Mouse (Mus musculus) CH12.LX (cell line): Measurements from ENCODE around the gene Rnft2. TPM values are rescaled to one million over a fixed set of nuclear protein-coding genes. Genes with fewer than 3 reads are reported as not detected.

ENCODE experiments used
- DNase-seq: peaks from one replicate; pipeline ENCODE4 v3.0.0-alpha.2; 2013; ENCODE audit errors: extremely low read depth
- H3K27ac ChIP-seq: 2 replicates; pipeline ENCODE4 v1.5.1; 2012; ENCODE audit warnings: low read depth, mild to moderate bottlenecking, control low read depth, moderate library complexity; ENCODE audit not compliant: insufficient read depth
- H3K27me3 ChIP-seq: replicated peaks from 2 replicates; pipeline ENCODE3; 2012; ENCODE audit warnings: inconsistent platforms
- H3K36me3 ChIP-seq, 2 experiments: replicated peaks in 1 of 2; 2 replicates each; pipeline versions ENCODE3 to v1.6.1; 2012; ENCODE audit warnings: inconsistent platforms in 1 of 2, low read length in 1 of 2, mild to moderate bottlenecking in 1 of 2, mixed read lengths in 1 of 2, moderate library complexity in 1 of 2; ENCODE audit not compliant: control insufficient read depth in 1 of 2, insufficient read depth in 1 of 2
- H3K4me1 ChIP-seq, 2 experiments: 2 replicates each; pipeline ENCODE4 v1.6.1; 2012; ENCODE audit warnings: inconsistent platforms in 1 of 2, moderate library complexity in 1 of 2; ENCODE audit not compliant: insufficient read depth in 2 of 2, control insufficient read depth in 1 of 2
- H3K4me2 ChIP-seq: 2 replicates; pipeline ENCODE4 v1.6.1; 2012; ENCODE audit warnings: low read depth, mild to moderate bottlenecking, control low read depth; ENCODE audit not compliant: poor library complexity, insufficient read depth, severe bottlenecking
- H3K4me3 ChIP-seq, 3 experiments: fragments of 150-350 bp in 1 of 3; sonication (generic) in 1 of 3; replicated peaks in 1 of 3; 2 replicates each; pipeline versions ENCODE3 to v1.5.1; 2011 to 2012; ENCODE audit warnings: low read depth in 2 of 3, low read length in 2 of 3, mild to moderate bottlenecking in 2 of 3, moderate library complexity in 2 of 3, control low read depth in 1 of 3, improper control_type of control experiment in 1 of 3, inconsistent platforms in 1 of 3, mixed read lengths in 1 of 3; ENCODE audit not compliant: poor library complexity in 1 of 3
- H3K79me2 ChIP-seq: replicated peaks from 2 replicates; pipeline ENCODE4 v1.6.1; 2012; ENCODE audit warnings: mild to moderate bottlenecking, moderate library complexity; ENCODE audit not compliant: control insufficient read depth, poor library complexity, insufficient read depth, severe bottlenecking; ENCODE audit errors: extremely low read depth
- H3K9ac ChIP-seq: 2 replicates; pipeline ENCODE4 v1.6.1; 2012; ENCODE audit warnings: low read depth, mild to moderate bottlenecking, control low read depth, moderate library complexity; ENCODE audit not compliant: insufficient read depth
- H3K9me3 ChIP-seq: replicated peaks from 2 replicates; pipeline ENCODE3; 2012; ENCODE audit warnings: low read length, inconsistent platforms, mixed read lengths
- BHLHE40 ChIP-seq: IDR thresholded peaks from 2 replicates; pipeline ENCODE4 v1.6.1; 2011; ENCODE audit warnings: mild to moderate bottlenecking, low read depth, low read length, improper control_type of control experiment
- CHD1 ChIP-seq: IDR thresholded peaks from 2 replicates; pipeline ENCODE4 v1.6.1; 2012; ENCODE audit warnings: low read depth, low read length, improper control_type of control experiment, inconsistent platforms
- EP300 ChIP-seq: IDR thresholded peaks from 2 replicates; pipeline ENCODE4 v1.6.1; 2011; ENCODE audit warnings: low read length, improper control_type of control experiment
- ETS1 ChIP-seq: conservative IDR thresholded peaks from 2 replicates; pipeline ENCODE4 v1.6.1; 2012; ENCODE audit warnings: low read depth, mild to moderate bottlenecking, inconsistent platforms, low read length, improper control_type of control experiment, moderate library complexity
- GABPA ChIP-seq: IDR thresholded peaks from 2 replicates; pipeline ENCODE4 v1.6.1; 2012; ENCODE audit warnings: low read depth, low read length, improper control_type of control experiment, inconsistent platforms; ENCODE audit not compliant: insufficient replicate concordance
- KAT2A ChIP-seq: IDR thresholded peaks from 2 replicates; pipeline ENCODE4 v1.6.1; 2012; ENCODE audit warnings: low read length, improper control_type of control experiment, inconsistent platforms; ENCODE audit not compliant: insufficient replicate concordance
- MAX ChIP-seq: IDR thresholded peaks from 2 replicates; pipeline ENCODE4 v1.6.1; 2011; ENCODE audit warnings: low read length, improper control_type of control experiment
- MAZ ChIP-seq: IDR thresholded peaks from 2 replicates; pipeline ENCODE4 v1.6.1; 2012; ENCODE audit warnings: low read depth, mild to moderate bottlenecking, inconsistent platforms, low read length, improper control_type of control experiment, moderate library complexity
- MXI1 ChIP-seq: IDR thresholded peaks from 2 replicates; pipeline ENCODE4 v1.6.1; 2011; ENCODE audit warnings: mild to moderate bottlenecking, low read depth, low read length, improper control_type of control experiment
- NELFE ChIP-seq: IDR thresholded peaks from 2 replicates; pipeline ENCODE4 v1.6.1; 2011; ENCODE audit warnings: low read depth, low read length, improper control_type of control experiment
- NRF1 ChIP-seq: IDR thresholded peaks from 2 replicates; pipeline ENCODE4 v1.6.1; 2014; ENCODE audit warnings: low read depth, mild to moderate bottlenecking, inconsistent platforms, low read length, improper control_type of control experiment, moderate library complexity
- POLR2A ChIP-seq: IDR thresholded peaks from 2 replicates; pipeline ENCODE4 v1.6.1; 2011; ENCODE audit warnings: low read depth, mild to moderate bottlenecking, improper control_type of control experiment, low read length
- RCOR1 ChIP-seq: conservative IDR thresholded peaks from 2 replicates; pipeline ENCODE4 v1.6.1; 2012; ENCODE audit warnings: low read depth, mild to moderate bottlenecking, inconsistent platforms, low read length, improper control_type of control experiment
- SIN3A ChIP-seq: IDR thresholded peaks from 2 replicates; pipeline ENCODE4 v1.6.1; 2012; ENCODE audit warnings: low read length, improper control_type of control experiment, inconsistent platforms
- TBP ChIP-seq: conservative IDR thresholded peaks from 2 replicates; pipeline ENCODE4 v1.6.1; 2011; ENCODE audit warnings: low read depth, low read length, improper control_type of control experiment
- TCF12 ChIP-seq: IDR thresholded peaks from 2 replicates; pipeline ENCODE4 v1.6.1; 2014; ENCODE audit warnings: low read depth, mild to moderate bottlenecking, inconsistent platforms, low read length, improper control_type of control experiment
- UBTF ChIP-seq: IDR thresholded peaks from 2 replicates; pipeline ENCODE4 v1.6.1; 2012; ENCODE audit warnings: low read depth, mild to moderate bottlenecking, inconsistent platforms, low read length, improper control_type of control experiment, moderate library complexity
- USF1 ChIP-seq: IDR thresholded peaks from 2 replicates; pipeline ENCODE4 v1.6.1; 2014; ENCODE audit warnings: low read depth, mild to moderate bottlenecking, inconsistent platforms, low read length, improper control_type of control experiment
- USF2 ChIP-seq: conservative IDR thresholded peaks from 2 replicates; pipeline ENCODE4 v1.6.1; 2011; ENCODE audit warnings: low read depth, low read length, improper control_type of control experiment
- ZC3H11A ChIP-seq: IDR thresholded peaks from 2 replicates; pipeline ENCODE4 v1.6.1; 2012; ENCODE audit warnings: low read depth, mild to moderate bottlenecking, inconsistent platforms, low read length, improper control_type of control experiment
- ZKSCAN1 ChIP-seq: IDR thresholded peaks from 2 replicates; pipeline ENCODE4 v1.6.1; 2012; ENCODE audit warnings: low read depth, inconsistent platforms, low read length, improper control_type of control experiment, borderline replicate concordance
- ZNF384 ChIP-seq: IDR thresholded peaks from 2 replicates; pipeline ENCODE4 v1.6.1; 2012; ENCODE audit warnings: low read depth, low read length, improper control_type of control experiment, inconsistent platforms
- dilution Hi-C: fragments of 300-500 bp; cut with MboI; formaldehyde crosslinking; loops from 2 replicates; pipeline ENCODE4 v1.14.3; 2020; ENCODE audit warnings: low sequenced_read_pairs; ENCODE audit not compliant: extremely low pct_unique_long_range_greater_than_20kb, extremely low pct_ligation_motif_present
- in situ Hi-C: fragments of 300-500 bp; cut with MboI; formaldehyde crosslinking; loops from 3 replicates; pipeline ENCODE4 v1.14.3; 2019; ENCODE audit warnings: low sequenced_read_pairs, low pct_ligation_motif_present, low pct_unique_long_range_greater_than_20kb, mixed read lengths
- polyA plus RNA-seq: library from polyadenylated mRNA; unstranded; fragments of >175 nt; gene quantifications from 2 replicates; pipeline ENCODE4 v1.2.1, GENCODE M21; 2012; ENCODE audit warnings: low read depth; ENCODE audit not compliant: insufficient read length
- total RNA-seq, 2 experiments: library from RNA; depleted of rRNA; stranded (reverse); fragments of 300-350 nt in 1 of 2; fragments of >200 nt in 1 of 2; gene quantifications; 2 replicates each; pipeline ENCODE4 v1.2.3; 2012 to 2014

The Rnft2 gene
- total and polyA plus RNA-seq, 3 experiments: 1.6 to 5.1 (median 3.4) TPM

- H3K4me3 ChIP-seq: no peak overlapping the region
- H3K4me2 ChIP-seq: no peak overlapping the region
- DNase-seq: peak; percentile 19
- dilution Hi-C loops (no loop called here), in situ Hi-C loops (no loop called here)
- no peaks in the 10 kb centered on the region for H3K9me3 ChIP-seq
- peaks cover 37 to 80% of the 10 kb centered on the region in 2 experiments for H3K36me3 ChIP-seq
- no peak overlapping the region for H3K9ac ChIP-seq
- peaks cover 4 to 30% of the 10 kb centered on the region in 2 experiments; a peak in 2 of 4 replicates for H3K4me1 ChIP-seq
- no peak overlapping the region for H3K27ac ChIP-seq
- TF ChIP-seq USF1: no peak
- TF ChIP-seq MXI1: no peak
- TF ChIP-seq ZKSCAN1: no peak
- no peak for TF ChIP-seq RCOR1
- no peak for TF ChIP-seq GABPA
- TF ChIP-seq EP300: no peak
- TF ChIP-seq KAT2A: no peak
- no peak for TF ChIP-seq UBTF
- H3K79me2 ChIP-seq: no peaks in the 10 kb centered on the region
- no peaks in the 10 kb centered on the region for H3K27me3 ChIP-seq
Observed at GRCm38 (mm10) chr5:118253551-118253950, 8.6 kb upstream of the Rnft2 start.

GRCm38 (mm10) chr5:118250987-118251386 is 6.1 kb upstream of the Rnft2 start:
- TF ChIP-seq TCF12: 0 out of 2 replicates have a peak, but pooled peaks have one; percentile 26
- TF ChIP-seq CHD1: no peak
- Histone ChIP-seq H3K4me3 (no peak overlapping the region), H3K4me2 (no peak overlapping the region), H3K27ac (no peak overlapping the region), H3K36me3 (peaks cover 19 to 72% of the 10 kb centered on the region in 2 experiments), H3K4me1 (peaks cover 4 to 43% of the 10 kb centered on the region in 2 experiments; a peak in 2 of 4 replicates), H3K27me3 (no peaks in the 10 kb centered on the region), H3K79me2 (peaks cover 7% of the 10 kb centered on the region), H3K9ac (no peak overlapping the region), H3K9me3 (no peaks in the 10 kb centered on the region)
- DNase-seq: peak; percentile 29
- dilution Hi-C loops (no loop called here), in situ Hi-C loops (no loop called here)

GRCm38 (mm10) chr5:118247378-118247777 is 2.5 kb upstream of the Rnft2 start:
- TF ChIP-seq BHLHE40 (no peak), POLR2A (no peak), ZNF384 (no peak), TBP (no peak), MAZ (no peak), CHD1 (no peak), NELFE (no peak), EP300 (no peak), ETS1 (no peak), RCOR1 (no peak), ZKSCAN1 (no peak), MAX (no peak), ZC3H11A (no peak), SIN3A (no peak), USF2 (no peak), NRF1 (no peak), MXI1 (no peak)
- Histone ChIP-seq H3K4me3 (no peak overlapping the region), H3K27me3 (no peaks in the 10 kb centered on the region), H3K79me2 (peaks cover 14% of the 10 kb centered on the region), H3K9ac (no peak overlapping the region), H3K9me3 (no peaks in the 10 kb centered on the region), H3K4me2 (no peak overlapping the region), H3K4me1 (peaks cover 3 to 36% of the 10 kb centered on the region in 2 experiments; a peak in 3 of 4 replicates), H3K36me3 (peaks cover 15 to 56% of the 10 kb centered on the region in 2 experiments), H3K27ac (no peak overlapping the region)
- no peak for DNase-seq
- in situ Hi-C loops (no loop called here), dilution Hi-C loops (no loop called here)
